Mouse (Mus musculus) liver, embryonic 16.5 days (tissue): ENCODE data around the gene Man2a1. TPM values are rescaled to one million over a fixed set of nuclear protein-coding genes. Genes with fewer than 3 reads are reported as not detected.

Experiments used
- ATAC-seq: fragments of 200-750 bp; cut with Nextera tagmentation; 2 replicates; pipeline ENCODE4 v1.8.0; 2017; ENCODE audit warnings: low read depth, mild to moderate bottlenecking, moderate number of reproducible peaks, moderate library complexity
- H3K27ac ChIP-seq: fragments of 300-500 bp; sonication (generic); 2 replicates; pipeline ENCODE4 v1.5.1; 2014; ENCODE audit warnings: mild to moderate bottlenecking, low read length
- H3K27me3 ChIP-seq: fragments of 300-500 bp; sonication (generic); 2 replicates; pipeline ENCODE4 v1.6.1; 2014; ENCODE audit warnings: low read depth, low read length, mixed read lengths; ENCODE audit not compliant: control insufficient read depth, insufficient read depth
- H3K36me3 ChIP-seq: fragments of 300-500 bp; sonication (generic); 2 replicates; pipeline ENCODE4 v1.6.1; 2014; ENCODE audit warnings: mild to moderate bottlenecking; ENCODE audit not compliant: control insufficient read depth, insufficient read depth
- H3K4me1 ChIP-seq: fragments of 300-500 bp; sonication (generic); 2 replicates; pipeline ENCODE4 v1.6.1; 2014; ENCODE audit warnings: low read depth, low read length, mixed read lengths; ENCODE audit not compliant: control insufficient read depth
- H3K4me2 ChIP-seq: fragments of 300-500 bp; sonication (generic); 2 replicates; pipeline ENCODE4 v1.6.1; 2014; ENCODE audit warnings: low read depth, low read length, mixed read lengths
- H3K4me3 ChIP-seq: fragments of 300-500 bp; sonication (generic); 2 replicates; pipeline ENCODE4 v1.5.1; 2014; ENCODE audit warnings: low read depth, mild to moderate bottlenecking, low read length
- H3K9ac ChIP-seq: fragments of 300-500 bp; sonication (generic); 2 replicates; pipeline ENCODE4 v1.6.1; 2014; ENCODE audit warnings: low read depth, low read length
- H3K9me3 ChIP-seq: fragments of 300-500 bp; sonication (generic); replicated peaks from 2 replicates; pipeline ENCODE4 v1.6.1; 2016; ENCODE audit warnings: low read length; ENCODE audit not compliant: control insufficient read depth
- WGBS: fragments of 180-500 bp; shearing (Covaris S2); extraction: QIAGEN DNeasy Blood & Tissue Kit; methylation state at CpG from one replicate; pipeline ENCODE4 v1.1.7; 2014; ENCODE audit not compliant: insufficient replicate concordance; 5-methylcytosine and 5-hydroxymethylcytosine counted together
- polyA plus RNA-seq: library from polyadenylated mRNA; unstranded; fragments of >200 nt; fragmentation: Nextera tagmentation; extraction: Ambion mirVana; gene quantifications from 2 replicates; pipeline ENCODE4 v1.2.1, GENCODE M21; 2015

Man2a1 gene
- polyA plus RNA-seq, 1 experiment from 2014 or later: 6.3 TPM

DNA sequence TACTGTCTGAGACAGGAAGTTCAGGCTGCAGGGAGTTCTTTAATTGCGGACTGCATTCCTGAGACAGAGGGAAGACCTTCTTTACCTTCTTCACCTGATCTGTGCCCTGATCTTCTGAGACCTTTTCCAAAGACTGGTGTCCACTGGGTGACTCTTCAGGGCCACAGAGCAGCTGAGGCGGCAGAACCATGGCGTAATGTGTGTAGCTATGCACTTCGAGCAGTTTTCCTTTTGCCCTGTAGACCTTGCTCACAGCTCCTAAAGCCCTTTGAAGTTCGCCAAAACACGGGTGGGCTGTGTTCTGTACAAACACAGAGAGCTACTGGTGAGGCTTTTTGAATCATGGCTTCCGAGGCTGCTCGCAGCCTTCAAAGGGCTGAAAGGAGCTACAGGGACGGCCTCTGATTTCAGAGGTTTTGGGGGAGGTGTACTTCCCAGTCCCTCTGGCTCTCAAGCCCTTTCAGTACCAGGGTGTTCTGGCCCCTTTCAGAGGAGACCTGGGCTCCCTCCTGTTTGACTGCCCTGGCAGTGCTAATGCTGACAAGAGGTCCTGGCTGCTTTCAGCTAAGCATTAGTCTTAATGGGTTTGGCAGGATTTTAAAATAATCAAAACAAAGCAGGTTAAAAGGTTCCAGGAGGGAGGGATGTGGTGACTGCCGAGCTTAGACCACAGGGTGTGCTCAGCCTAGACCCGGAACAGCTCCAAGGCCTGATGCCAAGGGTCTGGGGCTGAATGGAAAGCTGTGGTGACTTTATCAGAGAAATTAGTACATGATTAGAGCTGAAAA is 201.8 kb downstream of the Man2a1 start:
- Histone ChIP-seq H3K4me1 (no peaks in the 10 kb centered on the region), H3K27ac (no peak overlapping the region), H3K36me3 (no peaks in the 10 kb centered on the region), H3K9me3 (no peaks in the 10 kb centered on the region), H3K9ac (no peak overlapping the region), H3K27me3 (no peaks in the 10 kb centered on the region), H3K4me3 (no peak overlapping the region), H3K4me2 (no peak overlapping the region)
- WGBS: 49% methylated on average over 11 of the region's 11 CpGs
- ATAC-seq: no peak

DNA sequence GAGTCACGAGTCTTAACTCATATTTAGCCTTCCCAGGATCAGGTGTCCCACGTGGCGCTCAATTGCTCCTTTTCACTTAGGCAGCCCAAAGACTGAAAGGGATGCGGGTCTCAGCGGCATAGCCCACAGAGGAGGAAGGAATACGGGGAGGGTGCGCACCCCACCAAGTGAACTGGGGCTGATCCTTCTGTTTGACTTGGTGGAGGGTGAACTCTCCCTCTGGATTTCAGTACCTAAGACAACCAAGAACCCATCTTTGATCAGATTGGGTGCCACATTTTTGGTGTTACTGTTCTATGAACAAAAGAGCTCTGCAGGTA is 202.4 kb downstream of the Man2a1 start:
- Histone ChIP-seq H3K4me2 (no peak overlapping the region), H3K27ac (no peak overlapping the region), H3K9me3 (no peaks in the 10 kb centered on the region), H3K4me3 (no peak overlapping the region), H3K27me3 (no peaks in the 10 kb centered on the region), H3K4me1 (no peaks in the 10 kb centered on the region), H3K36me3 (no peaks in the 10 kb centered on the region), H3K9ac (no peak overlapping the region)
- 57% methylated on average over 7 of the region's 7 CpGs for WGBS
- no peak for ATAC-seq

Other genes with a start within 250 kb of the Man2a1 start
- gene 4930583I09Rik, start 235.3 kb downstream of the Man2a1 start, polyA plus RNA-seq: not detected in 2 replicates